Comparison of ENCODE assay signal across 14 mouse cellular contexts in the genomic region with DNA sequence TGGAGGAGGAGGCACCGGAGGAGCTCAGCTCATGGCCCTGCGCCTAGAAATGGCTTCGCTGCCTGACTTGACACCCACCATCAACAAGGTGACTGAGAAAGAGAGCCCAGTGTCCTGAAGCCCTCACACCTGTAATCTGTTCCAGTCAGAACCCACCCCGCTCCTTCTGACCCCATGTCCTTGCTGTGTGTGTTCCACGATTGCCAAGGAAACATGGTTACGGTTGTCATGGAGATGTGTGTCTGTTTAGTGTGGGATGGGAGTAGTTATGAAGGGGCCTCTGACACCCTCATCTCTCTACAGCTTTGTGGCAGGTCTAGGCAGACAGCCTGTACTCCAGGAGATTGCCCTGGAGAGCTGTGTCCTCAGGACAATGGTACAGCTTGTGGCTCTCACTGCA. TPM values are rescaled to one million over a fixed set of nuclear protein-coding genes. Genes with fewer than 3 reads are reported as not detected.
DNase-seq lines count a peak whose midpoint lies in the region; ATAC-seq lines count a peak whose summit lies in the region.
"Had no signal": no experiment of that assay in that cellular context is flagged by ENCODE, and none has a peak within 500 bp of the region (broad histone marks: within the 10 kb centered on the region; RNA-seq: fewer than 3 reads in every experiment).

No protein-coding gene starts in this region.

- H3K27ac ChIP-seq in forebrain, embryonic 10.5 days, result peak overlapping the region; percentile 3; the same call in 1 of the 2 replicates
- H3K27ac ChIP-seq in forebrain, embryonic 13.5 days, result no peak overlapping the region
- peak overlapping the region; percentile 62; the same call in 1 of the 2 replicates for H3K27ac ChIP-seq in hindbrain, embryonic 10.5 days
- no peak overlapping the region for H3K27ac ChIP-seq in hindbrain, embryonic 14.5 days
- H3K27ac ChIP-seq in midbrain, embryonic 10.5 days (replicated peaks), result peak overlapping the region; percentile 28; the same call in 1 of the 2 replicates
- H3K27ac ChIP-seq in kidney, embryonic 16.5 days (ENCODE audit: low read length), result no peak overlapping the region
- H3K27ac ChIP-seq: liver, embryonic 12.5 days; macrophage; neural tube, embryonic 12.5 days had no signal

- ATAC-seq in forebrain, embryonic 13.5 days, result no peak
- no peak for ATAC-seq in hindbrain, embryonic 14.5 days (ENCODE audit: low FRiP score)
- no peak for ATAC-seq in kidney, embryonic 16.5 days (ENCODE audit: low FRiP score, low TSS enrichment)
- ATAC-seq: liver, embryonic 12.5 days had no signal

- H3K4me1 ChIP-seq in forebrain, embryonic 10.5 days, result peaks cover 36% of the 10 kb centered on the region
- peaks cover 40% of the 10 kb centered on the region for H3K4me1 ChIP-seq in forebrain, embryonic 13.5 days
- H3K4me1 ChIP-seq in hindbrain, embryonic 10.5 days (replicated peaks), result peaks cover 53% of the 10 kb centered on the region
- H3K4me1 ChIP-seq in hindbrain, embryonic 14.5 days (replicated peaks; ENCODE audit: control insufficient read depth, insufficient read depth, low read length), result 0 out of 2 replicates have a peak, but pooled peaks cover 7% of the 10 kb centered on the region
- peaks cover 34% of the 10 kb centered on the region for H3K4me1 ChIP-seq in midbrain, embryonic 10.5 days
- peaks cover 6% of the 10 kb centered on the region; the same call in 1 of the 2 replicates for H3K4me1 ChIP-seq in kidney, embryonic 16.5 days (ENCODE audit: insufficient read depth, low read length)
- H3K4me1 ChIP-seq: liver, embryonic 12.5 days had no signal

- no peak overlapping the region for H3K9ac ChIP-seq in forebrain, embryonic 13.5 days
- H3K9ac ChIP-seq in hindbrain, embryonic 14.5 days, result no peak overlapping the region
- no peak overlapping the region for H3K9ac ChIP-seq in kidney, embryonic 16.5 days (replicated peaks; ENCODE audit: low read length)
- H3K9ac ChIP-seq: liver, embryonic 12.5 days; neural tube, embryonic 12.5 days had no signal

- DNase-seq in forebrain, embryonic 10.5 days (ENCODE audit: extremely low spot score, low spot score), result no peak
- DNase-seq in hindbrain, embryonic 10.5 days (ENCODE audit: low spot score), result no peak
- DNase-seq in hindbrain, embryonic 14.5 days (ENCODE audit: low spot score), result no peak
- DNase-seq in ZHBTc4 (ENCODE audit: low read depth, low spot score) (peak; percentile 3), liver (no peak)
- DNase-seq in midbrain, embryonic 10.5 days (ENCODE audit: low spot score), result no peak
- DNase-seq: cerebellum, adult 9-11 months; kidney, postnatal 14 days; thymus, postnatal 14 days had no signal

- H3K27me3 ChIP-seq in forebrain, embryonic 10.5 days (ENCODE audit: poor library complexity, severe bottlenecking), result peaks cover 7% of the 10 kb centered on the region; the same call in 1 of the 2 replicates
- H3K27me3 ChIP-seq in forebrain, embryonic 13.5 days, result peaks cover 3% of the 10 kb centered on the region; the same call in 1 of the 2 replicates
- peaks cover 6% of the 10 kb centered on the region; the same call in 1 of the 2 replicates for H3K27me3 ChIP-seq in hindbrain, embryonic 10.5 days (ENCODE audit: insufficient read depth, poor library complexity, severe bottlenecking)
- H3K27me3 ChIP-seq in hindbrain, embryonic 14.5 days (ENCODE audit: control insufficient read depth, insufficient read depth, low read length), result no peaks in the 10 kb centered on the region
- H3K27me3 ChIP-seq in midbrain, embryonic 10.5 days (ENCODE audit: low read depth, poor library complexity, severe bottlenecking), result peaks cover 13% of the 10 kb centered on the region; the same call in 1 of the 2 replicates
- no peaks in the 10 kb centered on the region for H3K27me3 ChIP-seq in kidney, embryonic 16.5 days (ENCODE audit: insufficient read depth, low read length)
- H3K27me3 ChIP-seq: liver, embryonic 12.5 days; neural tube, embryonic 12.5 days had no signal

- H3K4me3 ChIP-seq in forebrain, embryonic 10.5 days, result no peak overlapping the region
- no peak overlapping the region for H3K4me3 ChIP-seq in forebrain, embryonic 13.5 days
- no peak overlapping the region for H3K4me3 ChIP-seq in hindbrain, embryonic 10.5 days
- H3K4me3 ChIP-seq in hindbrain, embryonic 14.5 days (replicated peaks; ENCODE audit: low read length), result no peak overlapping the region
- H3K4me3 ChIP-seq in midbrain, embryonic 10.5 days, result no peak overlapping the region
- no peak overlapping the region for H3K4me3 ChIP-seq in kidney, embryonic 16.5 days (ENCODE audit: low read length)
- H3K4me3 ChIP-seq: liver, embryonic 12.5 days; neural tube, embryonic 12.5 days had no signal

- no peak overlapping the region for H3K4me2 ChIP-seq in forebrain, embryonic 13.5 days
- H3K4me2 ChIP-seq in hindbrain, embryonic 14.5 days (replicated peaks), result no peak overlapping the region
- H3K4me2 ChIP-seq in kidney, embryonic 16.5 days (replicated peaks; ENCODE audit: low read depth, low read length), result no peak overlapping the region
- H3K4me2 ChIP-seq: liver, embryonic 12.5 days; neural tube, embryonic 12.5 days had no signal

- 84% methylated on average over 6 of the region's 6 CpGs for WGBS in forebrain, embryonic 10.5 days
- WGBS in forebrain, embryonic 13.5 days, result 79% methylated on average over 6 of the region's 6 CpGs
- WGBS in hindbrain, embryonic 10.5 days, result 80% methylated on average over 6 of the region's 6 CpGs
- WGBS in hindbrain, embryonic 14.5 days, result 68% methylated on average over 6 of the region's 6 CpGs
- WGBS in midbrain, embryonic 10.5 days, result 83% methylated on average over 6 of the region's 6 CpGs
- WGBS in kidney, embryonic 16.5 days, result 77% methylated on average over 6 of the region's 6 CpGs

- no peaks in the 10 kb centered on the region for H3K9me3 ChIP-seq in forebrain, embryonic 10.5 days
- H3K9me3 ChIP-seq in forebrain, embryonic 13.5 days (replicated peaks), result no peaks in the 10 kb centered on the region
- H3K9me3 ChIP-seq in hindbrain, embryonic 10.5 days, result no peaks in the 10 kb centered on the region
- H3K9me3 ChIP-seq in hindbrain, embryonic 14.5 days (ENCODE audit: control insufficient read depth, low read length), result no peaks in the 10 kb centered on the region
- no peaks in the 10 kb centered on the region for H3K9me3 ChIP-seq in midbrain, embryonic 10.5 days (replicated peaks)
- no peaks in the 10 kb centered on the region for H3K9me3 ChIP-seq in kidney, embryonic 16.5 days (ENCODE audit: low read length)
- H3K9me3 ChIP-seq: liver, embryonic 12.5 days; neural tube, embryonic 12.5 days had no signal

- H3K36me3 ChIP-seq in forebrain, embryonic 10.5 days (replicated peaks), result no peaks in the 10 kb centered on the region
- H3K36me3 ChIP-seq in forebrain, embryonic 13.5 days (ENCODE audit: poor library complexity, severe bottlenecking), result no peaks in the 10 kb centered on the region
- H3K36me3 ChIP-seq in hindbrain, embryonic 10.5 days, result no peaks in the 10 kb centered on the region
- H3K36me3 ChIP-seq in hindbrain, embryonic 14.5 days (replicated peaks; ENCODE audit: control insufficient read depth, insufficient read depth), result no peaks in the 10 kb centered on the region
- no peaks in the 10 kb centered on the region for H3K36me3 ChIP-seq in midbrain, embryonic 10.5 days
- H3K36me3 ChIP-seq in kidney, embryonic 16.5 days (ENCODE audit: insufficient read depth, low read length), result no peaks in the 10 kb centered on the region
- H3K36me3 ChIP-seq: liver, embryonic 12.5 days; neural tube, embryonic 12.5 days had no signal

RNA-seq across cellular contexts. Expression of a gene that starts 35.6 kb away (rescaled TPM):
- polyA plus RNA-seq in forebrain, embryonic 10.5 days (2016; fragmentation: Nextera tagmentation; extraction: Ambion mirVana), result 12.1 and 12.2 TPM in 2 replicates
- polyA plus RNA-seq in forebrain, embryonic 13.5 days (2015; fragmentation: Nextera tagmentation; extraction: Ambion mirVana), result 26.7 and 30.0 TPM in 2 replicates
- 11.8 and 15.5 TPM in 2 replicates for polyA plus RNA-seq in hindbrain, embryonic 10.5 days (2016; fragmentation: Nextera tagmentation; extraction: Ambion mirVana)
- 39.9 and 45.2 TPM in 2 replicates for polyA plus RNA-seq in hindbrain, embryonic 14.5 days (2014; fragmentation: Nextera tagmentation; extraction: Ambion mirVana)
- polyA plus RNA-seq in midbrain, embryonic 10.5 days (2016; fragmentation: Nextera tagmentation; extraction: Ambion mirVana), result 12.8 and 18.4 TPM in 2 replicates
- 14.1 and 16.2 TPM in 2 replicates for polyA plus RNA-seq in kidney, embryonic 16.5 days (2015; fragmentation: Nextera tagmentation; extraction: Ambion mirVana)
- polyA plus RNA-seq: macrophage had no signal

Comparison
In these comparisons a context has a peak if more than half of its experiments do, and no peak if none do; other contexts are left out.
1. H3K27ac ChIP-seq: peak in forebrain, embryonic 10.5 days (single experiment), hindbrain, embryonic 10.5 days (single experiment) and midbrain, embryonic 10.5 days (single experiment); none in forebrain, embryonic 13.5 days (single experiment), hindbrain, embryonic 14.5 days (single experiment) and kidney, embryonic 16.5 days (single experiment).